Mouse (Mus musculus) ES-E14 (cell line): ENCODE data around the gene Prg2.

Source experiments
- CHD2 ChIP-seq: IDR thresholded peaks from 2 replicates; pipeline ENCODE4 v1.6.1; 2014; ENCODE audit warnings: mild to moderate bottlenecking, low read depth, low read length, inconsistent platforms
- HCFC1 ChIP-seq: IDR thresholded peaks from 2 replicates; pipeline ENCODE4 v1.6.1; 2012; ENCODE audit warnings: low read length, inconsistent platforms, borderline replicate concordance; ENCODE audit not compliant: insufficient read depth
- MAFK ChIP-seq: IDR thresholded peaks from 2 replicates; pipeline ENCODE4 v1.6.1; 2014; ENCODE audit warnings: mild to moderate bottlenecking, low read depth, low read length, inconsistent platforms; ENCODE audit not compliant: insufficient read depth
- ZC3H11A ChIP-seq: IDR thresholded peaks from 2 replicates; pipeline ENCODE4 v1.6.1; 2012; ENCODE audit warnings: low read depth, mild to moderate bottlenecking, inconsistent platforms, low read length, borderline replicate concordance
- ZNF384 ChIP-seq: IDR thresholded peaks from 2 replicates; pipeline ENCODE4 v1.6.1; 2012; ENCODE audit warnings: low read depth, low read length, inconsistent platforms

DNA sequence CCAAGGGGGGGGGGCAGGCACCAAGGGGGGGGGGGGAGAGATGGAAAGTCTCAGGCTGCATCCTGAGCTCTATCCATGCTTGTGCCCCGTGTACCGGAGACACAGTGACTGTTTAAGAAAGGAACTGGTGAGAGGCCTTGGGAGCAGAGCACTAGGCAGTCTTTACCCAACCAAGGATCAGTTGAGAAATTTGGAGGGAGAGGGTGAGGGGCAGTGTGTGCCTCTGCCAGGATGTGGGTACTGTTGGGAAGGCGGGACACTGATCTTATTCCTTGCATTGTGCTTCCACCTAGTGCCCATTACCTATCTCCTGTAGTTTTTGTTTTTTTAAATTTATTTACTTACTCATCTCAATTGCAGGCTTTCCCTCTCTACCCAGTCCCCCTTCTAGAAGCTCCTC lies 45.9 kb downstream of the Prg2 start:
- TF ChIP-seq MAFK: no peak
- no peak for TF ChIP-seq CHD2
- TF ChIP-seq HCFC1: no peak
- no peak for TF ChIP-seq ZNF384
- no peak for TF ChIP-seq ZC3H11A
